Mouse (Mus musculus): ENCODE data around the gene Pla2g4b. TPM values are rescaled to one million over a fixed set of nuclear protein-coding genes. Genes with fewer than 3 reads are reported as not detected.

The Pla2g4b gene
- polyA plus RNA-seq, 1 experiment from 2014 or later: 3.2 TPM

DNA sequence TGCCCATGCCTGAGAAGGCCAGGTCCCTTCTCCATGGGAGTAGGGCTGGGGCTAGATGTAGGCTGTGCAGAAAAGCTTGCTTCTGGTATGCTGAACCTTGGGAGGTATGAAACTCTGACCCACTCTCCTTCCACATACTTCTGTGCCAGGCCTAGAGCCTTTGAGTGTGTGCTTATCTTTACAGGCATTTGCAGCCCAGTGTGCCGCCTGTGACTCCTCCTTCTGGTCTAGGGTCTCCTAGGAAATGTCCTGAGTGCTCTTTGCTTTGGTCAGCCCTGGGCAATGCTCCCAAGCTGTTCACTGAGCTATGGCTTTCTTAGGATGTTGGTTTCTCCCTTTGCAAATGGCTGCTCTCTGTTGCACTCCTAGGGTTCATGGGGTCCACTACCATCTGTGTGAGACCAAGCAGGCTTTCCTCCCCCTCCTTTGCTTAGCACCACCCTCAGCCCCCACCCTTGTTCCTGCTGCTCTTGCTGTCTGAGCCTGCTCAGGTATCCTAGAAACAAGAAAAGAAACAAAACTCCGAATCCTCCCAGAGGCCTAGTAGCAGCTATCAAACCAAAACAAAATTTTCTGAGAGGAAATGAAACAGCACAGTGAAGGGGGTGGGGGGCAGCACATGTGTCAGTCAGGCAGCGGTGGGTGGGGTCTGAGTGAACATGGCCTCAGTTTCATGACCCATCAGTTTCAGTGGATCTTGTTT is 32.2 kb upstream of the Pla2g4b start:
- no peaks in the 10 kb centered on the region for H3K27me3 ChIP-seq (ENCODE audit: insufficient read depth, poor library complexity, severe bottlenecking)
- H3K4me1 ChIP-seq (replicated peaks): peaks cover 12% of the 10 kb centered on the region
- no peaks in the 10 kb centered on the region for H3K9me3 ChIP-seq
- WGBS: 77% methylated on average over 3 of the region's 3 CpGs
- H3K36me3 ChIP-seq: 0 out of 2 replicates have a peak, but pooled peaks cover 18% of the 10 kb centered on the region
- DNase-seq (ENCODE audit: low spot score): no peak
- peak overlapping the region; percentile 41; the same call in 1 of the 2 replicates for H3K27ac ChIP-seq
- H3K4me3 ChIP-seq: no peak overlapping the region

DNA sequence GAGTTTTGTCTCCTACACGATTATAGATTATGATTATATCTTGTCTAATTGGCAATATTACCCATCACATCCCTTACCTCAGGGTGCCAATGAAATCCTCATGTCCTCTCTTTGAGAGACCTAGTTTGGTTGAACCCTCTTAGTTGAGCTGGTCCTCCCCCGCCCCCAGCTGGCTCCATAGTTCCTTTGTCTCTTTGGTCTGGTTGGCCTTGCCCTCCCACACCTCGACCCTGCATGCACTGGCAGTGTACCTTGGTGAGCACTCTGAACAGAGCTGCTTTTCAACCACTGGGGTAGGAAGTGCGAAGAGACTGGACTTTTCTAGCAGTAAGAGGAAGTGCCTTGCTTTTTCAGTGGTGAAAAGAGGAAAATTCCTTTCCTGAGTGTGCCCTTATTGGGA is 31.3 kb upstream of the Pla2g4b start:
- Histone ChIP-seq H3K27me3 (ENCODE audit: insufficient read depth, poor library complexity, severe bottlenecking) (no peaks in the 10 kb centered on the region), H3K9me3 (no peaks in the 10 kb centered on the region), H3K4me3 (no peak overlapping the region), H3K4me1 (replicated peaks) (peaks cover 12% of the 10 kb centered on the region), H3K27ac (0 out of 2 replicates have a peak overlapping the region, but pooled peaks have one; percentile 40), H3K36me3 (0 out of 2 replicates have a peak, but pooled peaks cover 16% of the 10 kb centered on the region)
- WGBS: 70% methylated on average over 4 of the region's 4 CpGs
- no peak for DNase-seq (ENCODE audit: low spot score)

DNA sequence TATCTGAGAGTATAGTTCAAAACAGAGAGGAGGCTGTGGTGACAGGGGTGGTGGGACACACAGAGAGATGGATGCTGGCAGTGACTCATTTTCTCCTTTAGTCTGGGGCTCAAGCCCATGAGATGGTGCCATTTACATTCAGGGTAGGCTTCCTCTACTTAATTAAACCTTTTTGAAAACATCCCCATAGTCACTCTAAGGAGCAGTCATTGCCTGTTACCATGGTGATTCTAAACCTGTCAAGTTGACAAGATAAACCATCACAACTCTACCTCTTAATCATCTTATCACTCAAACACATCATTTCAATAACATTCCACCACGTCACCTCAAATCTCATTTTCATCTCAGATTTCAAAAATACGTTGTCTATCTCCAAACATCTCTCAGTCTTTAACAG is 29.2 kb upstream of the Pla2g4b start:
- Histone ChIP-seq H3K4me3 (no peak overlapping the region), H3K9me3 (no peaks in the 10 kb centered on the region), H3K27me3 (ENCODE audit: insufficient read depth, poor library complexity, severe bottlenecking) (no peaks in the 10 kb centered on the region), H3K27ac (no peak overlapping the region), H3K4me1 (replicated peaks) (peaks cover 8% of the 10 kb centered on the region), H3K36me3 (0 out of 2 replicates have a peak, but pooled peaks cover 5% of the 10 kb centered on the region)
- no peak for DNase-seq (ENCODE audit: low spot score)
- 93% methylated on average over 2 of the region's 2 CpGs for WGBS

DNA sequence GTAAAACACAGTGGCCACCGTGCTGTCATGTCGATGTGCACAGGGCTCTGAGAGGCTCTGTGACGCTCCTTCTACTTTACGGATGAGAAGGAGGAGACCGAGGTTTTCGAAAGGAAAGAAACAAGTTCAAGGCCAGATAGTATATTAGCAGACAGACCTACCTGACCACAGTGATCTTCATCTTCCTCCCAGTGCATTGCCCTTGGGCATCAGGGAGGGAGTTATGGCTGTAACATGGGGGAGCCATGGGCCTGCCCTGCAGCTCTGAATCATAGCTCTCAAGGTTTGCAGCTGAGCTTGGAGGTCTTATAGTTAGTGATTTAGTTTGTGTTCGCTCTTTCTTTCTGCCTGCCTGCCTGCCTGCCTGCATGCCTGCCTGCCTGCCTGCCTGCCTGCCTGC is 26.5 kb upstream of the Pla2g4b start:
- no peaks in the 10 kb centered on the region for H3K9me3 ChIP-seq
- no peaks in the 10 kb centered on the region for H3K36me3 ChIP-seq
- peaks cover under 1% of the 10 kb centered on the region; the same call in 1 of the 2 replicates for H3K4me1 ChIP-seq (replicated peaks)
- no peak for DNase-seq (ENCODE audit: low spot score)
- no peaks in the 10 kb centered on the region for H3K27me3 ChIP-seq (ENCODE audit: insufficient read depth, poor library complexity, severe bottlenecking)
- no peak overlapping the region for H3K27ac ChIP-seq
- 94% methylated on average over 7 of the region's 7 CpGs for WGBS
- no peak overlapping the region for H3K4me3 ChIP-seq

DNA sequence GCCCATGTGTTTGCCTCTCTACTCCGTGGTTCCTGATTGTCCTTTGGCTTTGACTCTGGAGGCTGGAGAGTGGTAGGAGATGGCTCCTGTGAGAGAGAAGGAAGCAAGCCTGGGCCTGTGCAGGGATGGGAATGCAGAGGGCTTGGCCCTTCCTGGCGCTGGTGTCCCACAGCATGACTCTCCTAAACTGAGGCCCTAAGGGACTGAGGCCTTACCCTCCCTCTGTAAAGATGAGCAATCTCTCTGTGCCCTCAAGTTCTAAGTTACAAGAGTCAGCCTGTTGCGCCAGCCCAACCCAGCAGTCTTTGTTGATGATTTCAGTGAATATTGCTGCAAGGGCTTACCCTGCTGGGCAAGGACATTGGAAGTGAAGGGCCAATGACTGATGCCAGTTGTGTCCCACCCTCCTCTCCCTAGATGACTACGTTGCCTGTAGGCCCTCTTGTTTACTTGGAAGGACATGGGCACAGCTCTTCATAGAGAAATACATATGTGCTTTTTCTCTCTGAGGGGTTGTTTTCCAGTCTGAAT is 25.5 kb upstream of the Pla2g4b start:
- no peaks in the 10 kb centered on the region for H3K27me3 ChIP-seq (ENCODE audit: insufficient read depth, poor library complexity, severe bottlenecking)
- H3K27ac ChIP-seq: no peak overlapping the region
- no peaks in the 10 kb centered on the region for H3K4me1 ChIP-seq (replicated peaks)
- WGBS: 86% methylated on average over 4 of the region's 4 CpGs
- H3K9me3 ChIP-seq: no peaks in the 10 kb centered on the region
- no peak overlapping the region for H3K4me3 ChIP-seq
- H3K36me3 ChIP-seq: peaks cover 4% of the 10 kb centered on the region; the same call in 1 of the 2 replicates
- no peak for DNase-seq (ENCODE audit: low spot score)

DNA sequence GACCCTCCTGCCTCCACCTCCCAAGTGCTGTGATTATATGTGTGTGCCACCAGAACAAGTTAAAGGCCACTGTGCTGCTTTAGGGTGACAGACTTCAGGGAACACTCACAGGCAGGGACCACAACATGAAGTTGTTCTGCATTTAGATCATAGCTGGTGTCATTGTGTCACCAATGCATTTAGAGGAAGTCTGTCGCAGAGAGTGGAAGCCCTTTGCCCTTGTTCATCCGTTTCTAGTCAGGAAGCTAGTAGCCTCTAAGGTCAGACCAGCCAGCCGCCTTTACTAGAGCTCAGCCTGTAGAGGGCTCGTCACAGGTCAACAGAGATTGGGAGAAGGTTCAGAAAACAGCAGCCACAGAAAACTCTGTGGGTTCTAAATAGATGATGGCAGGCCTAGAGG is 24.5 kb upstream of the Pla2g4b start:
- Histone ChIP-seq H3K27ac (no peak overlapping the region), H3K4me1 (replicated peaks) (no peaks in the 10 kb centered on the region)
- WGBS: 61% methylated on average over 4 of the region's 4 CpGs

DNA sequence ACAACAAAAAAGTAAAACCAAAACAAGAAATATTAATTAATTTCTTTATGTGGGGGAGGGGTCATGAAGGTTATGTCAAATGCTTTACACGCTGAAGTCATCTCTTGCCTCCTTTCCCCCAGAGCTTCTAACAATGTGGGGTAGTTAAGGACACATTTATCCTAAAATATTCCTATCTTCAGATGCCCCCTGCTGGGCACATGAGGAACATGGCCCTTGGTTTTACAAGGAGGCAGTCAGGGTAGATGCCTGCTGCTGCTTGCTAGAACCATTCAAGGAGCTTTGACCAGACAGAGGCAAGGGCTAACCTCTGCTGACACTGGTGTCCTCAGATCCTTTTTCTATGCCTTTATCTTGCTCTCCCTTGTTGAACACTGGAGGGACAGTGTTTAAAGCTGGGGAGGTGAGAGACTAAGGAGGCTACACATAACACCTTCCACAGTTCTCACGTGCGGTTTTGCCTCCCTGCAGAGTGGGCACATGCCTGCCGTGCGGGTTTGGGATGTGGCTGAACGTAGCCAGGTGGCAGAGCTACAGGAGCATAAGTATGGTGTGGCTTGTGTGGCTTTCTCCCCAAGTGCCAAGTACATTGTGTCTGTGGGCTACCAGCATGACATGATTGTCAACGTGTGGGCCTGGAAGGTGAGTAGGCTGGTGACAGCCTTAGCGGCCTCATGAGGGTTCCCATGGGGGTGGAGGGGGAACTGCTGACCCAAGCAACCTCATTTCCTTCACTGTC is 21.6 kb upstream of the Pla2g4b start:
- Histone ChIP-seq H3K4me1 (replicated peaks) (no peaks in the 10 kb centered on the region), H3K4me3 (no peak overlapping the region), H3K36me3 (peaks cover 23% of the 10 kb centered on the region), H3K9me3 (no peaks in the 10 kb centered on the region), H3K27me3 (ENCODE audit: insufficient read depth, poor library complexity, severe bottlenecking) (no peaks in the 10 kb centered on the region), H3K27ac (no peak overlapping the region)
- WGBS: 85% methylated on average over 8 of the region's 8 CpGs
- peak; percentile 45 for DNase-seq (ENCODE audit: low spot score)

More for the DNA sequence above, 24.5 kb upstream of the Pla2g4b start:
- DNase-seq (ENCODE audit: low spot score): no peak
- Histone ChIP-seq H3K36me3 (peaks cover 13% of the 10 kb centered on the region; the same call in 1 of the 2 replicates), H3K27me3 (ENCODE audit: insufficient read depth, poor library complexity, severe bottlenecking) (no peaks in the 10 kb centered on the region), H3K4me3 (no peak overlapping the region), H3K9me3 (no peaks in the 10 kb centered on the region)

DNA sequence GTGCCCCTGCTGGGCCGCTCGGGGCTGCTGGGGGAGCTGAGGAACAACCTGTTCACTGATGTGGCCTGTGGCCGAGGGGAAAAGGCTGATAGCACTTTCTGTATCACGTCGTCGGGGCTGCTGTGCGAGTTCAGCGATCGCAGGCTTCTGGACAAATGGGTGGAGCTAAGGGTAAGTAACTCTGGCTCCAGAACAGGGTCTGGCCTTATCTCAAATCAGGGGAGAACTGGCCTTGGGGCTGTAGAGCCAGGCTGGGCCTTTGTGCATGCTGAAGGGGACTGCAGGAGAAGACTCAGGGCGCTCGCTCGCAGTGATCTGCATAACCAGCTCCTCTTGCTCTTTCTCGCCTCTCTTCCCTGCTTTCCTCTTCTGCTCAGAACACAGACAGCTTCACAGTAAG is 20.3 kb upstream of the Pla2g4b start:
- Histone ChIP-seq H3K27ac (no peak overlapping the region), H3K36me3 (peaks cover 36% of the 10 kb centered on the region), H3K4me3 (no peak overlapping the region), H3K9me3 (no peaks in the 10 kb centered on the region), H3K27me3 (ENCODE audit: insufficient read depth, poor library complexity, severe bottlenecking) (no peaks in the 10 kb centered on the region), H3K4me1 (replicated peaks) (no peaks in the 10 kb centered on the region)
- no peak for DNase-seq (ENCODE audit: low spot score)
- WGBS: 87% methylated on average over 13 of the region's 13 CpGs

DNA sequence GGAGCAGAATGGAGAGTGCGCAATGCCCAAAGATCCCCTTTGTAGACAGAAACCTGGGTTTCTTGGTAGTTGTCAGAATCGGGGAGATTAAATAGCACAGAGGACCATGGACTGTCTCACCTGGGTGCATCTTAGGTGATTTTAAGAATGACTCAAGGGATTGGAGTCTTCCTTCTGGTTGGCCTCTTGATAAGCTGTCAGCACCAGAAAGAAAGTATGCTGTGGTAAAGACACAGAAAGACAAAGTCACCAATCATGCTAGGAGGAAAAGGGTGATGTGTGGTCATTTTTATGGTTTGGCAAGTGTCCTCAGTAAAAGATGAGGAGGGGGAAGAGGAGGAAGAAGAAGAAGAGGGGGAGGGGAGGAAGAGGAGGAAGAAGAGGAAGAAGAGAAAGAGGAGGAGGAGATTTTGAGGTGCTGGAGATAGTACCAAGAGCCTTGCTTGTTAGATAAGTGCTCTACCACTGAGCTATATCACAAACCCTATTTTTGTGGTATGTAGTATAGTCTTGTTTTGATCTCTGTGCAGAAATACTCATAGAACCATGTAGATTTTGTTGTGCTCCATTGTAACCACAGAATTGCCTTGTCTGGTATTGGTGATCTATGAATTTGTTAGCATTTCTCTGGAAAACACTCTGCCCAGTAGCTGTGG is 19.3 kb upstream of the Pla2g4b start:
- no peak overlapping the region for H3K27ac ChIP-seq
- no peaks in the 10 kb centered on the region for H3K4me1 ChIP-seq (replicated peaks)
- no peak for DNase-seq (ENCODE audit: low spot score)
- WGBS: 93% methylated on average over 2 of the region's 2 CpGs
- no peaks in the 10 kb centered on the region for H3K27me3 ChIP-seq (ENCODE audit: insufficient read depth, poor library complexity, severe bottlenecking)
- no peaks in the 10 kb centered on the region for H3K9me3 ChIP-seq
- H3K36me3 ChIP-seq: peaks cover 46% of the 10 kb centered on the region
- H3K4me3 ChIP-seq: no peak overlapping the region

DNA sequence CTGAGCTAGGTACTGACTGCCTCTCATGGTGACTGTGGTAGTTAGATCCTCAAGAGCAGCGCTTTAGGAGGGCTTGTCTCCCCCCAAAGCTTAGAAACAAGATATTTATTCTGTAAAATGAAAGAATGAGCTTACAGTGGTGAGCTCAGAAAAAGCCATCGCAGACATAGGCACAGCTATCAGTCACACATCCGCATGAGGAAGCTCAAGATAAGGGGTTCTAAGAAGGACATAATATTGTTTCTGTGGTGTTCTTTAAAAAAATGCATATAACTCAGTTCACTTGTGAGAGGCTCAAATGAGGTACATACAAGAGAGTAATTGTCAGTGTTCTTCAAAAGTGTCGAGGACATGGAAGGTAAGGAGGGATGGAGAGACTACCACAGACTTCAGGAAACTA is 17.3 kb upstream of the Pla2g4b start:
- no peak for DNase-seq (ENCODE audit: low spot score)
- WGBS: 93% methylated on average over 4 of the region's 4 CpGs
- Histone ChIP-seq H3K4me1 (replicated peaks) (no peaks in the 10 kb centered on the region), H3K27me3 (ENCODE audit: insufficient read depth, poor library complexity, severe bottlenecking) (no peaks in the 10 kb centered on the region), H3K4me3 (no peak overlapping the region), H3K36me3 (peaks cover 66% of the 10 kb centered on the region), H3K27ac (no peak overlapping the region), H3K9me3 (no peaks in the 10 kb centered on the region)

DNA sequence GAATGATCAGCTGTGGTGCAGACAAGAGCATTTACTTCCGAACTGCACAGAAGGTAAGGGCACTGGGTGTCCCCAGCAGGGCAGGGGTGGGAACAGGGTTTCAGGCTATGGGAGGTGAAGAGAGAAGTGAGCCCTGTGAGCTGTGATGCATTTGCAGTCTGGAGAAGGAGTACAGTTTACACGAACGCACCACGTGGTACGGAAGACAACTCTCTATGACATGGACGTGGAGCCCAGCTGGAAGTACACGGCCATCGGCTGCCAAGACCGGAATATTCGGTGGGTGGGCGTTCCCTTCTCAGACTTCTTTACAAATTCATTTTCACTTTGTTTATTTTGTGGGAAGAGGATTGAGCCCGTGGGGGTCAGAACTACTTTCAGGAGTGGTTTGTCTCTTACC is 15.6 kb upstream of the Pla2g4b start:
- 93% methylated on average over 12 of the region's 12 CpGs for WGBS
- no peak overlapping the region for H3K27ac ChIP-seq
- no peak overlapping the region for H3K4me3 ChIP-seq
- no peak for DNase-seq (ENCODE audit: low spot score)
- no peaks in the 10 kb centered on the region for H3K27me3 ChIP-seq (ENCODE audit: insufficient read depth, poor library complexity, severe bottlenecking)
- H3K9me3 ChIP-seq: no peaks in the 10 kb centered on the region
- peaks cover 80% of the 10 kb centered on the region for H3K36me3 ChIP-seq
- H3K4me1 ChIP-seq (replicated peaks): no peaks in the 10 kb centered on the region

DNA sequence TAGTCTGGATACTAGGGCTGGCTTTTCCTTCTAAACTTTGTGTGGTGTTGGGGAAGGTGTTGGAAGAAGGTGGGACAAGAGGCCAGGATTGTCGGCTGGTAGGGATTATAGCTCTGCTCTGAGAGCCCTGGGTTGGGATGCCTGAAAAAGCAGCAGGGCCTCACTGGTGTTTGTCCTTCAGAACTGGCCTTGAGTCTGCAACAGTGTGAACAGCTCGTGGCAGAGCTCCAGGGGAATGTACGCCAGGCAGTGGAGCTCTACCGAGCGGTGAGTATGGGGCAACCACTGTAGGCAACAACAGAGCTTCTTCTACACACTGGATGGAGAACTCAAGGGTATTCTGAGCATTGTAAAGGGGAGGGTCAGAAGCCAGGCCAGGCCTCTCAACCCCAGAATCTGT is 8.9 kb upstream of the Pla2g4b start:
- no peaks in the 10 kb centered on the region for H3K27me3 ChIP-seq (ENCODE audit: insufficient read depth, poor library complexity, severe bottlenecking)
- H3K36me3 ChIP-seq: peaks cover 69% of the 10 kb centered on the region
- WGBS: 92% methylated on average over 5 of the region's 5 CpGs
- H3K9me3 ChIP-seq: no peaks in the 10 kb centered on the region
- peaks cover 19% of the 10 kb centered on the region for H3K4me1 ChIP-seq (replicated peaks)
- no peak overlapping the region for H3K27ac ChIP-seq
- H3K4me3 ChIP-seq: no peak overlapping the region
- no peak for DNase-seq (ENCODE audit: low spot score)
